Mouse (Mus musculus) embryo, embryonic 10 days (tissue): ENCODE data around the gene Aff1.

Source experiments
- DNase-seq: peaks from one replicate; pipeline ENCODE4 v3.0.0-alpha.2; 2015; ENCODE audit warnings: low spot score

The Aff1 gene

GRCm38 (mm10) chr5:103772252-103772651, 80.1 kb downstream of the Aff1 start:
- DNase-seq: no peak

GRCm38 (mm10) chr5:103773100-103773552, 81.0 kb downstream of the Aff1 start:
- DNase-seq: peak; percentile 70

GRCm38 (mm10) chr5:103774703-103775333, 82.6 kb downstream of the Aff1 start:
- DNase-seq: no peak

GRCm38 (mm10) chr5:103775429-103775828, 83.3 kb downstream of the Aff1 start:
- DNase-seq: no peak

DNA sequence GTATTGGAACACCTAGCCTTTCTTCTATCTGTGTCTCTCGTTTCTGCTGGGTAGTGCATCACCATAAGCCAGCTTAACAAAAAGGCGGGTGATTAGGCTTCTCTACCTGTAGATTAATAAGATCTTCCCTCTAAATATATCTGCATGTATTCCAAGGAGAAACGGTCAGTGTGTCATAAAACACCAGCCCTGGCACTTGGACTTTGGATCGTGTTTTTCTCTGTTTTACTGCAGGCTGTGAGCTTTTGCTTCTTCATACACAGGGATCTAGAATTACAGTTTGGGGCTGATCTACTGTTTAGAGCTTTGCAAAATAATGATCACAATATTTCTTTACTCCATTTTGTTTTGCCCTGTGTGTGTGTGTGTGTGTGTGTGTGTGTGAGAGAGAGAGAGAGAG, 84.7 kb downstream of the Aff1 start:
- no peak for DNase-seq

DNA sequence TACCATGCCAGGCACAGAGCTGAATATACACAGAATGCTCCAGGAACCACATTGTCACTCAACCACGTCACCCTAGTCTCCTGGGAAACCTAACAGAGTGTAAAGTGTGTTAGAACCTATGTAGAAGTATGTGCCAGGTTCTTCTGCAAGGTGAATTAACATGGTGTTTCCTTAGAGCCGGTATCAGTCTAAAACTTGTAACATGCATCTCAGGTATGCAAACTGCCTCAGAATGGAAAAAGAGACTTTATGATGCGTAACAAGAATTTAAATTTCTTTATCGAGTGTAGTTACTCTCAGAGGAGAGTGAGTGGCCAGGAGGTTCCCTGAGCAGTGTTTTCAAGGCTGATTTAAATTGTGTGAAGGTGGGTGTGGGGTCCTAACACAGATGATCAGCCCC, 85.3 kb downstream of the Aff1 start:
- DNase-seq: no peak

DNA sequence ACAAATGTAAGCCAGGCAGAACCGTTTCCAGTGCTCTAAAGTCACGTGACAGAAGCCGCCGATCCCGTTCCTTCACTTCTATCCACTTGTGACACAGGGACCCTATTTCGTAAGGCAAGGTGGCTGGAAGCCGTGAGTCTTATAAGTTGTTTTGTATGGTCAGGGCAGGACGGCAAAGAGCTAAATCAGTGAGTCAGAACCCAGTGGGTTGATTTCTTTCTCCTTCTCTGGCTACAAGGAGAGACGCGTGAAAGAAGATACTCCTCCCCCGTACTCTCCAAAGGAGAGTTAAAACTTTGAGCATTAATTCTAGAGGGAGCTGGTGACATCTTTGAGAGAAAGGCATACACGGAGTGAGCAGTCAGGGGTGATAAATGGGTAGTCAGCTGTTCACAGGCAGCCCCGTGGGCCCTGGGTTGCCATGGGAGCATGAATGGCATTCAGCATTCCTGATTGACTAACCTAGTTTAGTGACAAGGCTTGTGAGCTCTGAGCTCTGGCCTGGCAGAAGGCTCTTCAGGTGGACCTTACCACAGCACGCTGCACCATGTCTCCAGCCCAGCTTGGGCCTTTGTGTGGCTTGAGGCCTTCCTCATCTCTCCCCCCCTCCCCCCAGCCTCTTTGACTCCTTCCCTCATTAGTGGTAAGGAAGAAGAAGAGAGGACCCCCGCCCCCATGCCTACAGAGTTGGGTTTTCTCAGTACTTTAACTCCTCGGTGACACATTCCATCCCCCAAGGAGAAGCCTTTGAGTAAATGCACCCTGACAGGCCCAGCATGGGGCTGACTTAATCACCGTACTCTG, 86.3 kb downstream of the Aff1 start:
- DNase-seq: peak; percentile 92

- peak; percentile 46 for DNase-seq
Observed at GRCm38 (mm10) chr5:103779836-103780235, 87.7 kb downstream of the Aff1 start.

GRCm38 (mm10) chr5:103780266-103780665, 88.1 kb downstream of the Aff1 start:
- peak; percentile 52 for DNase-seq

- no peak for DNase-seq
Observed at GRCm38 (mm10) chr5:103780836-103781235, 88.7 kb downstream of the Aff1 start.

DNA sequence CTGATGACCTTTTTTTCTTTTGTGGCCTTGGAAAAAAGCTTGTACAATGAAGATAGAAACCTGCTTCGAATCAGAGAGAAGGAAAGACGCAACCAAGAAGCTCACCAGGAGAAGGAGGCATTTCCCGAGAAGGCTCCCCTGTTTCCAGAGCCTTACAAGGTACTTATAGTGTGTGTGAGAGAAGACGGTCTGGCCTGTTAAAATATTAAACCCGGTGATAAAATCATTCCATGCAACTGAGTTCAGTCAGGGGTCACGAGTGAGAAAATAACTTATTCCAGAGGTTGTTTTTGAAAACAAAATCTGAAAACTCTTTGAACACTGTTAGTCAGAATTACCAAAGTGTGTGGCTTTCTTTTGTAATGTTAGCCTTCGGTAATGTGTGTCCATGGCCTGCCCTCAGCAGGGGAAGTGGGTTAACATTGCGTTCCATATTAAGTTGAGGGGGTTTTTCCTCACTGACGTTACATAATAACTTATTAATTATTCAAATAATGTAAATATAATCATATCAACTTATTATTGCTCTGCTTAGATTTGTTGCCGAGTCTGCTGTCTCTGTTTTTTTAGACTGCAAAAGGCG, 91.0 kb downstream of the Aff1 start:
- DNase-seq: no peak

GRCm38 (mm10) chr5:103786096-103786495, 93.9 kb downstream of the Aff1 start:
- no peak for DNase-seq

GRCm38 (mm10) chr5:103788476-103788875, 96.3 kb downstream of the Aff1 start:
- DNase-seq: peak; percentile 60

DNA sequence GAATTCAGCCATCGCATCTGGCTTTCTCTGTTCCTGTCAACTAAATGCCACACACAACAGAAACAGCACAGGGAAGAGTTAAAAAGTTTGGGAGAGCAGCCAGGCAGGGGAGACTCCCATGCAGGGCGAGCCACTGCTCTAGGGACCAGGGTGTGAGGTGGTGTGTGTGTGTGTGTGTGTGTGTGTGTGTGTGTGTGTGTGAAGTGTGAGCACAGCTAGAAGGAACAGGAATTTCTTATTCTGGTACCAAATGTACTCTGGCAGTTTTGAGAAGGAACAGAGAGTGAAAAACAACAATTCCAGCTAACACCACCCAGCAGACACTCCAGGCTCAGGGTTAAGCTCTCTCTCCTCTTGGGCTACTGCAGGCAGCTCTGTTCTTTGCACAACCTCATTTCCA, 96.8 kb downstream of the Aff1 start:
- DNase-seq: no peak

DNA sequence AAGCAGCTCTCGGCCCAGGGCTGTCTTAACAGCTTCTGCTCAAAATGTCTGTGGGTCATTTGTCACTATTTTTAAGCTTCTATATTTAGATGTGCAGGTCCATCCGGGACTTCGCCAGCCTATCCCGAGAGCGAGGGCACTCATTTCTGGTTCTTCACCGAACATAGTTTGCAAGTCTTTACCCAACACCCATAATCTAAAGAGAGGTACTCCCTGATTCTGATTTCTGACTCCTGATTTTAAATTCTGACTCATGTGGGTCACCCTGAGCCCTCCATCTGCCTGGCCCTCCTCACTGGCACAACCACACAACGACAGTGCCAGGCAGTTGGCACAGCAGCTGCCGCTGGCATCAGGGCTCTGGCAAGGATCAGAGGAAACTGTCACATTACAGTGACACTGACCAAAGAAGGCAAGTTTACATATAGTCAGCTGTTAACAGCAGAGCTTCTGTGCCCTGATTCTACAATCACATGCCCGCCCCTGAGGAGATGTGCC, 97.5 kb downstream of the Aff1 start:
- no peak for DNase-seq

GRCm38 (mm10) chr5:103791741-103792140, 99.6 kb downstream of the Aff1 start:
- no peak for DNase-seq

GRCm38 (mm10) chr5:103795121-103795520, 102.9 kb downstream of the Aff1 start:
- no peak for DNase-seq

- DNase-seq: no peak
Observed at GRCm38 (mm10) chr5:103796035-103796434, 103.9 kb downstream of the Aff1 start.

GRCm38 (mm10) chr5:103797774-103798173, 105.6 kb downstream of the Aff1 start:
- no peak for DNase-seq

GRCm38 (mm10) chr5:103799438-103799837, 107.3 kb downstream of the Aff1 start:
- no peak for DNase-seq

DNA sequence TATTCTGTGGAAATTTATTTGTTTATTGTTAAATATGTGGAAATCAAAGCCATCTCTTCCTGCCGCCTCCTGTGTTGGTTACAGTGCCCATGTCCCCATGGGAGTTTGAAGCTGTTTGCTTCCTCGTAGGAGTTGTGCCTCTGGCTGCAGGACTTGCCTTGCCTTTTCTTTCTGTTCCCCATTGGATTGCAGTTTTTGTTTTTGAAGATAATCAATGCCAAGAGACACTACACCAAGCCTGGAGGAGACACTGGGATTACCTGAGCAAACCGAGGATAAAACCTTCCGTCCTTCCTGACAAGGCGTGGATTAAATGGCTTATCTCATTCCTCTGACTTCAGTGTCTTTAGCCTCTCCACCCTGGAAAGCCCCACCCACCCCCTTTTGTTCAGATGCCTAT, 107.8 kb downstream of the Aff1 start:
- DNase-seq: no peak

- no peak for DNase-seq
Observed at GRCm38 (mm10) chr5:103803386-103803785, 111.2 kb downstream of the Aff1 start.
